Mouse (Mus musculus) cerebellum, adult 8-10 months (tissue): ENCODE results near the gene Rab25.

Experiments used
- DNase-seq: peaks from one replicate; pipeline ENCODE4 v3.0.0; 2022

Gene Rab25

DNA sequence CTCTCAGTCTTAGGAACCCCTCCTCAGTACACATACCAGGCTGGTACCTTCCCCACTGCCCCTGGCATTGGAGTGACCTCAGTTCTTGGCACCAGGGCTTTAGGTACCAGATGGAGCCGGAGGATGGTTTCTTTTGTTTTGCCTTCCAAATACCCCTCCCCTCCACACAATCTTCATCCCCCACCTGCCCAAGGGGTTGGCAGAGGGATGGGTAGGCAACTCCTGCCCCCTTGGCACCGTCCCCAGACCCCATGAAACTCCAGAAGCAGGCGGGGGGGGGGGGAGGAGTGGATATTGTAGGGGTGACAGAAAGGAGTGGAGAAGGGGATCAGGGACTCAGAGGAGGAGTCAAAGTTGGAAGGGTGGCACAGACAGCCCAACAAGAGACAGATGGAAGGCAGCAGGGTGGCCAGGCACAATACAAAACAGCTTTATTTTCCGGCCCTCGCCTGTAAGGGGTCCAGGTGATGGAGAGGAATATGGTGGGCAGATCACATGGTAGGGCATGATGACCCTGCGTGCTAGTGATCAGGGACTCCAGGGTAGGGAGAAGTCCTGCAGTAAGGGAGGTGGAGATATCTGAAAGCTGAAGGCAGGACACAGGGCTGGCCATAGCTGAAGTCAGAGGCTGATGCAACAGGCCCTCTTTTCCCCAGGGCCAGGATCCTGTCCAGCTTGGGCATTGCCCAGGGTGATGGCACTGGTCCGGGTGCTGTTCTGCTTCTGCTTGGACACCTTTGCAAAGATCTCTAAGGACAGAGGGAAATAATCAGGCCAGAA lies 6.3 kb downstream of the Rab25 start:
- peak; percentile 55 for DNase-seq

GRCm38 (mm10) chr3:88540085-88540484 lies 8.0 kb downstream of the Rab25 start:
- DNase-seq: no peak

DNA sequence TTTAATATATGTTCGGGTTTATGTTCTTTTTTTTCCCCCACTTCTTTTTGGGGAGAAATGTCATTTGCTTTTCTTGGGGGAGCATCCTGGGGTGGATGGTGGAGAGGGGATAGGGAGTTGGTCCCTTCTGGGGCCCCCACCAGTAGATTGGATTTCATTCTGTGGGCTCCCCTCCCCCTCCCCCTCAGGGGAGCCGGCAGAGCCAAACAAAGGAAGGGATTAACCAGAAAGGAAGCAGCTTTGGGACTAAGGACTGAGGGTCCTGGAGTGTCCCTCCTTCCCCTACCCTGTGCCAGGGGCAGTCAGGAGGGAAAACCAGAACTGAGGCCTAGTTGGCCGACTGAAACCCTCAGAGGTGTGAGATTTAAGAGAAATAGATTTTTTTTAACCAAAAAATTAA lies 8.7 kb downstream of the Rab25 start:
- no peak for DNase-seq

- no peak for DNase-seq
Observed at GRCm38 (mm10) chr3:88538271-88539145, 9.6 kb downstream of the Rab25 start.

- DNase-seq: no peak
Observed at GRCm38 (mm10) chr3:88537146-88537545, 11.0 kb downstream of the Rab25 start.

DNA sequence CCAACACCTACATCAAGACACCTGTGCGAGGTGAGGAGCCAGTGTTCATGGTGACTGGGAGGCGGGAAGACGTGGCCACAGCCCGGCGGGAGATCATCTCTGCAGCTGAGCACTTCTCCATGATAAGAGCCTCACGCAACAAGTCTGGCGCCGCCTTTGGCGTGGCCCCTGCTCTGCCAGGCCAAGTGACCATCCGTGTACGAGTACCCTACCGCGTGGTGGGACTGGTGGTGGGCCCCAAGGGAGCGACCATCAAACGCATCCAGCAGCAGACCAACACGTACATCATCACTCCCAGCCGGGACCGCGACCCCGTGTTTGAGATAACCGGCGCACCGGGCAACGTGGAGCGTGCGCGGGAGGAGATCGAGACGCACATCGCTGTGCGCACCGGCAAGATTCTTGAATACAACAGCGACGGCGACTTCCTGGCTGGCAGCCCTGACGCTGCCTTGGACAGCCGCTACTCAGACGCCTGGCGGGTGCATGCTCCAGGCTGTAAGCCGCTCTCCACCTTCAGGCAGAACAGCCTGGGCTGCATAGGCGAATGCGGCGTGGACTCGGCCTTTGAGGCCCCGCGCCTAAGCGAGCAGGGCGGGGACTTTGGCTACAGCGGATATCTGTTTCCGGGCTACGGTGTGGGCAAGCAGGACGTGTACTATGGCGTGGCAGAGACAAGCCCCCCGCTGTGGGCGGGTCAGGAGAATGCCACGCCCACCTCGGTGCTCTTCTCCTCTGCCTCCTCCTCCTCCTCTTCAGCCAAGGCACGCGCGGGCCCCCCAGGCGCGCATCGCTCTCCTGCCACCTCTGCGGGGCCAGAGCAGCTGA lies 11.8 kb downstream of the Rab25 start:
- DNase-seq: peak; percentile 77

DNA sequence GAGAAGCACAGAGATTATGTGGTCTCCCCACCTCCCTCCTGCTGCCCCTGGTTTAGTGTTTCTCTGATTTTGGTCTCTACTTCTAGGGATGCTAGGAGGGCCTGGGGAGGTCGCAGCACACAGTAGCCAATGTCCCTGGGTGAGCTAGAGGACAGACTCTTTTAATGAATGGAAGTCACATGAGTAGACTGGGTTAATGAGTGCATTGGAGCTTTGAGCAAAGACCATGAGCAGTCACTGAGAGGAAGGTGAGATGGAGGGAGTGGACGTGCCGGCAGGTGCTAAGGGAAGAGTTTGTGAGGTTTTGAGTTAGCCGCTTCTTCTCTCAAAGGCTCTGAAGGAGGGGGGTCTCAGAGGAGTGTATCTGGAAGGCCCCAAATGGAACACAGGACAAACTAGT lies 12.6 kb downstream of the Rab25 start:
- DNase-seq: no peak

GRCm38 (mm10) chr3:88535005-88535404 lies 13.1 kb downstream of the Rab25 start:
- DNase-seq: no peak

- DNase-seq: no peak
Observed at GRCm38 (mm10) chr3:88533706-88534105, 14.4 kb downstream of the Rab25 start.

- DNase-seq: no peak
Observed at GRCm38 (mm10) chr3:88532689-88533511, 15.2 kb downstream of the Rab25 start.

GRCm38 (mm10) chr3:88532299-88532674 lies 15.8 kb downstream of the Rab25 start, which contains the start of gene Mex3a:
TSS of gene Mex3a (plus strand) at chr3:88532395.
- DNase-seq: no peak

- peak; percentile 83 for DNase-seq
Observed at GRCm38 (mm10) chr3:88531348-88532298, 16.5 kb downstream of the Rab25 start.

DNA sequence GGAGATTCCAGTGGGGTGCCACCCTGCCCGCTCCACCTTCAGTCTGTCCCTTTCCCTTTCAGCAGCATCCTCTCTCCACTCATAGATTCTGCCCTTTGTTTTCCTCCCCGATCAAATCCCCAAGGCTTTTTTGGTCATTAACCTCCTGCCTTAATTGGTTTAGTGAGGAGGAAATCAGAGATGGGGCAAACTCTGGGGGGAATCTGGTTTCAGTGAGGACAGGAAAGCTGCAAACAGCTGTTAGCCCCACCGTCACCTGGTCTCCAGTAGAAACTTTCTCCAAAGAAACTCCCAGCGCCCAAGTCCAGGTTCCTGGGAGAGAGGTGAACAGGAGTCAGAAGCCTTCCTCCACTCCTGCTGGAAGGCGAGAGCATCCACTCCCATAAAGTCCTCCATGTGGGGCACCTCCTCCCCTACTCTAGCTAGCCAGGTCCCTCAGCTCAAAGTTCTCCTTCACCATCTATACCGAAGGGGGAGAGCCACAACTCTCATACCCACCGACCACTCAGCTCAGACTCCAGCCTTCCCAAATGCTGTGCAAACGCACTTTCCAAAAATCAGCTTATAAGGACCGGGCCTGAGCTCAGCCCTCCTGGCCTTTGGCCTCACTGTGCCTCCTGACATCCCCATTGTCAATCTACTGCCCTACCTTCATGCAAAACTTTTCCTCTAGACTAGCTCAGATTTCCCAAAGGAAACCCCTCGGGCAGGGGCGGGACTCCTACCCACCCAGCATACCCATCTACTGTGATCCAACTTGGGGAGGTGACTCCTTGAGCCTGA lies 17.8 kb downstream of the Rab25 start:
- no peak for DNase-seq

- no peak for DNase-seq
Observed at GRCm38 (mm10) chr3:88529204-88530000, 18.7 kb downstream of the Rab25 start.

- no peak for DNase-seq
Observed at GRCm38 (mm10) chr3:88528646-88529045, 19.5 kb downstream of the Rab25 start.

DNA sequence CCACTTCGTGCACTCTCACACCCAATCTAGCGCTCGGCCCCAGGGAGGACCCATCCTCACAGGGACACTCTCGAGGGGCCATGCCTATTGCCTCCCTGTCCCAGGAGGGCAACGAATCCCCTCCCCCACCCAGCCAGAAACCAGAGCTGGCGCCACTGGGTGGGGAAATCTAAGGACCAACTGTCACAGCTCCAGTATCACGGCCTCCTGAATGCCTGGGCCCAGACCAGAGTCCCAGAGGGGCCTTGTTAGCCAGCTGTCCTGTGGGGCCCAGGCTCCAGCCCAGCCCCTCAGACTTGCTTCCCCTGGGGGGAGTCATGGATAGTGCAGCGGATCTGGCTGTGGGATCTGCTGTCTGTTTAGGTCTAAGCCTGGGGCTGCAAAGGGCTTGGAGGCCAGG lies 20.5 kb downstream of the Rab25 start:
- DNase-seq: no peak

GRCm38 (mm10) chr3:88526157-88527131 lies 21.7 kb downstream of the Rab25 start:
- peak; percentile 83 for DNase-seq

DNA sequence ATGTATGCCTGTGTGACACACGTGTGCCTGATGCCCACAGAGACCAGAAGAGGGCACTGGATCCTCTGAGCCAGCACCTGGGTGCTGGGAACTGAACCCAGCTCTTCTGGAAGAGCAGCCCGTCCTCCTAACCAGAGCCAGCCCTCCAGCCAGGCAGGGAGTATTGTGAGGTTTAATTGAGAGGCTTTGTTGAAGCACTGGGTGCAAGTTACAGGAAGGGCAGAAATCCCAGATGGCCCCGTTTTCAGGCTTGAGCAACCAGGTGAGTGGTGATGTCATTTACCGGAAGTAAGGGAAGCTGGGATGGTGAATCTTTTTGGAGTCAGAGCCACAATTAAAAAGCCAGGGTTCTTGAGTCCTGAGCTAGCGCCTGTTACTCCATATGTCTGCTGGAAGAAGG lies 23.1 kb downstream of the Rab25 start:
- DNase-seq: no peak
